Mouse (Mus musculus) spleen, adult 2 months (tissue): ENCODE measurements around the gene Pla2g7.

ENCODE experiments used
- CTCF ChIP-seq: fragments of 200-500 bp; IDR thresholded peaks from 2 replicates; pipeline ENCODE4 v1.5.1; 2011; ENCODE audit warnings: mild to moderate bottlenecking, inconsistent platforms; ENCODE audit not compliant: insufficient read depth, insufficient read length, insufficient replicate concordance; ENCODE audit errors: extremely low read depth
- POLR2A ChIP-seq: fragments of 200-500 bp; IDR thresholded peaks from 2 replicates; pipeline ENCODE4 v1.6.1; 2011; ENCODE audit warnings: low read depth, low read length, inconsistent platforms

DNA sequence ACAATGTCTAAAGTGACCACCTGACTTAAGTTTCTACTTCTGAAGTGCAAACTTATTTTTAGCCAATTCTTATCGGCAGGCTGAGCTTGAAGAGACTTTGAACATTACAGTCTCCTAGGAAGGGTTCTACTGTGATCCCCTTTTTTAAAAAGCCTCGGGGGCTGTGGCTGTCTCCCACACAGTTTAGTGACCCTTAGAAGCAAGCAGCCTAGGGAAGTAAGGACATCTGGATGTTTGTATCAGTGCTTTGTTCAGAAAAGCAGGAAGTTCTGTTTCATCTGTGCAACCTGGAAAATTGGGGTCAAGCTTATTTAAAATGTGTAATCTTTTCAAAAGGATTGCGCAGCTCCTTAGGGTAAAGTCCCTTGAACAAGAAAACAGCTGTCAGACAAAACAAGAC lies 12.6 kb downstream of the Pla2g7 start:
- no peak for TF ChIP-seq POLR2A
- no peak for TF ChIP-seq CTCF
